Mouse (Mus musculus) adrenal gland, postnatal 25 days (tissue): ENCODE measurements around the gene Ttyh3. TPM values are rescaled to one million over a fixed set of nuclear protein-coding genes. Genes with fewer than 3 reads are reported as not detected.

Experiments
- DNase-seq: peaks from one replicate; pipeline ENCODE4 v3.0.0; 2021; ENCODE audit warnings: mixed read lengths
- total RNA-seq: library from RNA; stranded (reverse); gene quantifications from 2 replicates; pipeline ENCODE4 v1.2.3, GENCODE M21; 2021

Gene Ttyh3
- total RNA-seq, 1 experiment from 2014 or later = 195 TPM

- DNase-seq = peak; percentile 47
Measured at GRCm38 (mm10) chr5:140609511-140610272, 39.1 kb downstream of the Ttyh3 start.

GRCm38 (mm10) chr5:140608634-140609015 lies 40.2 kb downstream of the Ttyh3 start:
- no peak for DNase-seq

- DNase-seq = no peak
Measured at GRCm38 (mm10) chr5:140607836-140608633, 40.8 kb downstream of the Ttyh3 start.

GRCm38 (mm10) chr5:140607001-140607835 lies 41.6 kb downstream of the Ttyh3 start, which contains the start of gene Lfng:
TSS of gene Lfng (plus strand) at chr5:140607320.
- peak; percentile 90 for DNase-seq

GRCm38 (mm10) chr5:140606386-140606785 lies 42.4 kb downstream of the Ttyh3 start:
- no peak for DNase-seq

GRCm38 (mm10) chr5:140605228-140605627 lies 43.6 kb downstream of the Ttyh3 start:
- DNase-seq = no peak

- DNase-seq = no peak
Measured at GRCm38 (mm10) chr5:140604386-140604785, 44.4 kb downstream of the Ttyh3 start.

GRCm38 (mm10) chr5:140602540-140602939 lies 46.3 kb downstream of the Ttyh3 start:
- DNase-seq = no peak

GRCm38 (mm10) chr5:140601712-140602111 lies 47.1 kb downstream of the Ttyh3 start:
- DNase-seq = no peak

- DNase-seq = no peak
Measured at GRCm38 (mm10) chr5:140599939-140600338, 48.9 kb downstream of the Ttyh3 start.

GRCm38 (mm10) chr5:140597787-140598186 lies 51.0 kb downstream of the Ttyh3 start:
- DNase-seq = no peak

GRCm38 (mm10) chr5:140596927-140597588 lies 51.8 kb downstream of the Ttyh3 start:
- peak; percentile 37 for DNase-seq

- no peak for DNase-seq
Measured at GRCm38 (mm10) chr5:140596426-140596825, 52.4 kb downstream of the Ttyh3 start.

GRCm38 (mm10) chr5:140594846-140595245 lies 54.0 kb downstream of the Ttyh3 start:
- DNase-seq = no peak

- no peak for DNase-seq
Measured at GRCm38 (mm10) chr5:140589082-140589774, 59.6 kb downstream of the Ttyh3 start.

GRCm38 (mm10) chr5:140583732-140584368 lies 65.0 kb downstream of the Ttyh3 start:
- DNase-seq = no peak

GRCm38 (mm10) chr5:140582995-140583731 lies 65.7 kb downstream of the Ttyh3 start:
- DNase-seq = no peak

- DNase-seq = no peak
Measured at GRCm38 (mm10) chr5:140581569-140581968, 67.3 kb downstream of the Ttyh3 start.

GRCm38 (mm10) chr5:140579771-140580170 lies 69.1 kb downstream of the Ttyh3 start:
- no peak for DNase-seq

GRCm38 (mm10) chr5:140579221-140579620 lies 69.6 kb downstream of the Ttyh3 start:
- DNase-seq = no peak
